Mouse (Mus musculus) MEL (cell line): Measurements from ENCODE around the gene Dhps. TPM values are rescaled to one million over a fixed set of nuclear protein-coding genes. Genes with fewer than 3 reads are reported as not detected.

Source experiments
- DNase-seq: peaks from one replicate; pipeline ENCODE4 v3.0.0; 2011; ENCODE audit warnings: low read depth, low spot score
- H3K27ac ChIP-seq: 2 replicates; pipeline ENCODE4 v1.5.1; 2012; ENCODE audit warnings: low read depth, mild to moderate bottlenecking, control low read depth, low read length, moderate library complexity; ENCODE audit not compliant: control insufficient read depth
- H3K27me3 ChIP-seq, 2 experiments: fragments of 150-350 bp in 1 of 2; sonication (generic) in 1 of 2; 2 replicates each; pipeline ENCODE4 v1.6.1; 2012; ENCODE audit warnings: low read length in 2 of 2, mild to moderate bottlenecking in 2 of 2, improper control_type of control experiment in 1 of 2, moderate library complexity in 1 of 2; ENCODE audit not compliant: insufficient read depth in 2 of 2, control insufficient read depth in 1 of 2
- H3K36me3 ChIP-seq, 2 experiments: 2 replicates each; pipeline ENCODE4 v1.6.1; 2012 to 2014; ENCODE audit warnings: low read length in 2 of 2, improper control_type of control experiment in 1 of 2, inconsistent platforms in 1 of 2, mild to moderate bottlenecking in 1 of 2; ENCODE audit not compliant: insufficient read depth in 2 of 2, control insufficient read depth in 1 of 2
- H3K4me1 ChIP-seq, 2 experiments: fragments of 150-350 bp in 1 of 2; sonication (generic) in 1 of 2; 2 replicates each; pipeline ENCODE4 v1.6.1; 2012; ENCODE audit warnings: low read length in 2 of 2, improper control_type of control experiment in 1 of 2, mild to moderate bottlenecking in 1 of 2; ENCODE audit not compliant: insufficient read depth in 2 of 2, control insufficient read depth in 1 of 2
- H3K4me3 ChIP-seq, 2 experiments: fragments of 150-350 bp in 1 of 2; sonication (generic) in 1 of 2; 2 replicates each; pipeline ENCODE4 v1.5.1; 2012; ENCODE audit warnings: low read depth in 2 of 2, low read length in 2 of 2, mild to moderate bottlenecking in 2 of 2, moderate library complexity in 2 of 2, control low read depth in 1 of 2, improper control_type of control experiment in 1 of 2; ENCODE audit not compliant: control insufficient read depth in 1 of 2, insufficient read depth in 1 of 2
- H3K79me2 ChIP-seq: 2 replicates; pipeline ENCODE4 v1.6.1; 2012; ENCODE audit warnings: mild to moderate bottlenecking, low read length, moderate library complexity; ENCODE audit not compliant: control insufficient read depth, poor library complexity, insufficient read depth
- H3K9ac ChIP-seq: 2 replicates; pipeline ENCODE4 v1.6.1; 2012; ENCODE audit warnings: low read depth, mild to moderate bottlenecking, control low read depth, low read length, moderate library complexity; ENCODE audit not compliant: control insufficient read depth, poor library complexity, severe bottlenecking
- H3K9me3 ChIP-seq: fragments of 150-350 bp; sonication (generic); replicated peaks from 2 replicates; pipeline ENCODE4 v1.6.1; 2012; ENCODE audit warnings: mild to moderate bottlenecking, low read length, improper control_type of control experiment, moderate library complexity; ENCODE audit not compliant: insufficient read depth
- EP300 ChIP-seq, 2 experiments: IDR thresholded peaks; 2 replicates each; pipeline ENCODE4 v1.6.1; 2011; ENCODE audit warnings: improper control_type of control experiment in 2 of 2, low read length in 2 of 2, low read depth in 1 of 2, mild to moderate bottlenecking in 1 of 2
- ETS1 ChIP-seq: IDR thresholded peaks from 2 replicates; pipeline ENCODE4 v1.6.1; 2012; ENCODE audit warnings: low read depth, mild to moderate bottlenecking, inconsistent platforms, low read length, improper control_type of control experiment, moderate library complexity
- GATA1 ChIP-seq: IDR thresholded peaks from 2 replicates; pipeline ENCODE4 v1.6.1; 2011; ENCODE audit warnings: low read depth, low read length, improper control_type of control experiment
- JUND ChIP-seq: IDR thresholded peaks from 2 replicates; pipeline ENCODE4 v1.6.1; 2011; ENCODE audit warnings: low read depth, mild to moderate bottlenecking, improper control_type of control experiment, low read length
- MAZ ChIP-seq: IDR thresholded peaks from 2 replicates; pipeline ENCODE4 v1.6.1; 2012; ENCODE audit warnings: low read depth, mild to moderate bottlenecking, inconsistent platforms, low read length, improper control_type of control experiment
- MXI1 ChIP-seq: IDR thresholded peaks from 2 replicates; pipeline ENCODE4 v1.6.1; 2011; ENCODE audit warnings: mild to moderate bottlenecking, low read depth, low read length, improper control_type of control experiment
- MYB ChIP-seq: IDR thresholded peaks from 2 replicates; pipeline ENCODE4 v1.6.1; 2011; ENCODE audit warnings: mild to moderate bottlenecking, low read depth, low read length, improper control_type of control experiment
- NELFE ChIP-seq: IDR thresholded peaks from 2 replicates; pipeline ENCODE4 v1.6.1; 2011; ENCODE audit warnings: low read depth, low read length, improper control_type of control experiment
- NRF1 ChIP-seq: IDR thresholded peaks from 2 replicates; pipeline ENCODE4 v1.6.1; 2014; ENCODE audit warnings: low read depth, mild to moderate bottlenecking, inconsistent platforms, low read length, improper control_type of control experiment, moderate library complexity; ENCODE audit not compliant: poor library complexity, insufficient read depth, severe bottlenecking
- POLR2A ChIP-seq, 2 experiments: IDR thresholded peaks; 2 replicates each; pipeline ENCODE4 v1.6.1; 2011 to 2012; ENCODE audit warnings: low read length in 2 of 2, mild to moderate bottlenecking in 2 of 2, control low read depth in 1 of 2, improper control_type of control experiment in 1 of 2, low read depth in 1 of 2, moderate library complexity in 1 of 2; ENCODE audit not compliant: control insufficient read depth in 1 of 2, insufficient read depth in 1 of 2, poor library complexity in 1 of 2
- POLR2AphosphoS2 ChIP-seq: IDR thresholded peaks from 2 replicates; pipeline ENCODE4 v1.6.1; 2011; ENCODE audit warnings: low read length, improper control_type of control experiment
- RAD21 ChIP-seq: IDR thresholded peaks from 2 replicates; pipeline ENCODE4 v1.6.1; 2011; ENCODE audit warnings: mild to moderate bottlenecking, low read depth, low read length, improper control_type of control experiment
- RCOR1 ChIP-seq: IDR thresholded peaks from 2 replicates; pipeline ENCODE4 v1.6.1; 2012; ENCODE audit warnings: low read depth, mild to moderate bottlenecking, inconsistent platforms, low read length, improper control_type of control experiment
- SIN3A ChIP-seq: IDR thresholded peaks from 2 replicates; pipeline ENCODE4 v1.6.1; 2012; ENCODE audit warnings: low read length, improper control_type of control experiment, inconsistent platforms
- TAL1 ChIP-seq: IDR thresholded peaks from 2 replicates; pipeline ENCODE4 v1.6.1; 2012; ENCODE audit warnings: mild to moderate bottlenecking, inconsistent platforms, low read length, moderate library complexity, mixed read lengths
- TBP ChIP-seq: IDR thresholded peaks from 2 replicates; pipeline ENCODE4 v1.8.0; 2011; ENCODE audit warnings: low read depth, low read length, improper control_type of control experiment
- TCF12 ChIP-seq: IDR thresholded peaks from 2 replicates; pipeline ENCODE4 v1.6.1; 2014; ENCODE audit warnings: low read depth, mild to moderate bottlenecking, inconsistent platforms, low read length, improper control_type of control experiment, moderate library complexity
- UBTF ChIP-seq: IDR thresholded peaks from 2 replicates; pipeline ENCODE4 v1.6.1; 2012; ENCODE audit warnings: low read depth, mild to moderate bottlenecking, inconsistent platforms, low read length, improper control_type of control experiment, moderate library complexity, borderline replicate concordance; ENCODE audit not compliant: insufficient read depth
- USF1 ChIP-seq: IDR thresholded peaks from 2 replicates; pipeline ENCODE4 v1.6.1; 2014; ENCODE audit warnings: low read depth, mild to moderate bottlenecking, inconsistent platforms, low read length, improper control_type of control experiment, moderate library complexity
- polyA plus RNA-seq, 2 experiments: library from polyadenylated mRNA; stranded (reverse) in 1 of 2; unstranded in 1 of 2; fragments of >175 nt in 1 of 2; fragments of >200 nt in 1 of 2; gene quantifications; 2 replicates each; pipeline versions ENCODE4 v1.2.1 to v1.2.4; 2012; ENCODE audit warnings: low replicate concordance in 2 of 2, low read depth in 1 of 2; ENCODE audit not compliant: insufficient read length in 2 of 2, insufficient read depth in 1 of 2, missing spikeins in 1 of 2
- total RNA-seq: library from RNA; depleted of rRNA; stranded (reverse); fragments of 300-350 nt; gene quantifications from 2 replicates; pipeline ENCODE4 v1.2.3, GENCODE M21; 2012

Dhps gene
- total and polyA plus RNA-seq, 3 experiments, result 44.6 to 68.3 TPM; not detected in 1

DNA sequence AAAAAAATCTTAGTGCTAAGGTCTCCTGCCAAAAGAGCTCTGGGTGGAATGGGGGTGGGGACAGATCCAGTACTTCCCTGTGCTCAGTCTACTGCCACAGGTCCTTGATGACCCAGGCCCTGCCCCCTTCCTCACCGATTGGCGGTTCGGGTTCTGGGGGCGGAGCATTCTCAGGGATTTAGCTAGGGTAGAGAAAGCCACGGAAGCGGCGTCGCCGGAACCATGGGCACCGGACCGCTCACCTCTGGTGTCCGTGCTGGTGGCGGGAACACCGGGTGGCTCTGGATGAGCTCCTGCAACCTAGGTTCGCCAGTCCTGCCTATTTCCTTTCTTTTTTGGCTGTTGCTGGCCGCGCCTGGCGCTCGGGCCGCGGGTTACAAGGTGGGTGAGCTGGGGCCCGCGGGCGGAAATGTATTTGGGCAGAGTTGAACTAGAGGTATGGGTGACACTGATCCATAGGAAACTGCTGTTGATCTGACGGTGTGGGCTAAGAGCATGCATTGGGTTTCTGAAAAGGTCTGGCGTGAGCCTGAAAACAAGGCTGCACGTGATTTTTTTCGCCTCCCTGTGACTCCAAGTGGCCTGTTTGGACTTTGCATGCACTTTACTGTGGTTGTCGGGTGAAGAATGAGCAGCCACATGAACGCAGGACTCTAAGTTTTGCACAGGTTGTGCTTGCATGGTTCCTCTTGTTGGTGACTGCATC is 11.7 kb downstream of the Dhps start, which contains the start of gene Man2b1 (continued):
- 0 out of 2 replicates have a peak, but pooled peaks have one; percentile 23 for TF ChIP-seq ETS1
- TF ChIP-seq NRF1, result no peak
- TF ChIP-seq POLR2AphosphoS2, result no peak
- TF ChIP-seq, all 39 proteins: peak for 14

DNA sequence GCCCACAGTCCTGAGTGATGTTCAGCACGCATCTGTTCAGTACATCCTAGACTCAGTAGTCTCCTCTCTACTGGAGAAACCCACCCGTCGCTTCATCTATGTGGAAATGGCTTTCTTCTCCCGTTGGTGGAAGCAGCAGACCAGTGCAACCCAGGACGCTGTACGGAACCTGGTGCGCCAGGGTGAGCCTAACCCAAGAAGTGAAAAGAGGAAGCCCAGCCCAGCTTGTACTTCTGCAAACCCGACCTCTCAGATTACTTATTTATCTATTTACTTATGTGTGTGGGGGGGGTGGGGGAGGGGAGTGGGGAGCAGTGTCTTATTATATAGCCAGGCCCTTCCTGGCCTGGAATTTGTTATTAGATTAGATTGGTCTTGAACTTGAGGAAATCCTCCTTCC is 13.1 kb downstream of the Dhps start:
- peak overlapping the region; percentile 5 for H3K9ac ChIP-seq
- H3K4me3 ChIP-seq, result peak overlapping the region; percentile 10 to 51
- H3K4me1 ChIP-seq, result peaks cover 8 to 27% of the 10 kb centered on the region in 2 experiments
- H3K27ac ChIP-seq, result peak overlapping the region; percentile 8
- H3K27me3 ChIP-seq, result no peaks in the 10 kb centered on the region
- peaks cover 0 to 19% of the 10 kb centered on the region in 2 experiments; a peak in 2 of 4 replicates for H3K36me3 ChIP-seq
- no peaks in the 10 kb centered on the region for H3K9me3 ChIP-seq
- TF ChIP-seq USF1 (no peak), JUND (no peak), MYB (no peak), UBTF (no peak), NELFE (no peak), EP300 (IDR thresholded peaks at IDR 0.05; ENCODE audit: low read depth in 1 of 2, low read length in 2 of 2) (peak in 1 of 2 experiments; percentile 25; a peak in 1 of 4 replicates), MXI1 (no peak), RAD21 (no peak), MAZ (no peak; the same call in 1 of the 2 replicates), ETS1 (peak; percentile 11; the same call in 1 of the 2 replicates), TAL1 (peak; percentile 22; the same call in 1 of the 2 replicates), RCOR1 (peak; percentile 70), POLR2A (IDR thresholded peaks at IDR 0.05; ENCODE audit: control insufficient read depth in 1 of 2, insufficient read depth in 1 of 2, low read depth in 1 of 2, low read length in 2 of 2, poor library complexity in 1 of 2) (peak in 1 of 2 experiments; percentile 25; a peak in 1 of 4 replicates), SIN3A (no peak), GATA1 (no peak), TBP (0 out of 2 replicates have a peak, but pooled peaks have one; percentile 33), TCF12 (0 out of 2 replicates have a peak, but pooled peaks have one; percentile 9)
- peaks cover 8% of the 10 kb centered on the region for H3K79me2 ChIP-seq
- DNase-seq, result peak; percentile 88
